Mouse (Mus musculus): Measurements from ENCODE around the gene Pfpl. TPM values are rescaled to one million over a fixed set of nuclear protein-coding genes. Genes with fewer than 3 reads are reported as not detected.

Pfpl gene
- polyA plus RNA-seq, 1 experiment from 2014 or later, result not detected

DNA sequence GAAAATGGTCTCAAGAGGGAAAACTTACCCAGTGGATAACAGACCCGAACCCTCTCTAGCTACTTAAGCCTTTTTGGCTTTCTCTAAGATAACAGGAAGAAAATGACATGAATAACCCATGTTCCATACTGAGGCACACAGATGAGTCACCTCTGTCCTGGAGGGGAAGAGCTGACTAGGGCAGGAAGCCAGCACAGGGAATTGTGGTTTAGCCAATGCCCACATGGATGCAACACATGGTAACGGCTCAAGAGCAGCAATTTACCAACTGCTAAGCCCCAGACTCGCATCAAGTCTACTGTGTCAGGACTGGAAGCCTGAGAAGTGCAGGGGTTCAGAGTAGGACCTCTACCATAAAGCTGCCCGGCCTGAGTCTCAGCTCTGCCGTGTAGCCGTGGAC lies 50.7 kb downstream of the Pfpl start:
- no peak for DNase-seq (ENCODE audit: low spot score)
- no peak overlapping the region for H3K4me3 ChIP-seq (ENCODE audit: low read depth, low read length)
- no peaks in the 10 kb centered on the region for H3K4me1 ChIP-seq (ENCODE audit: control insufficient read depth, insufficient read depth, low read length)
- H3K4me2 ChIP-seq (ENCODE audit: low read depth, low read length), result no peak overlapping the region
- no peaks in the 10 kb centered on the region for H3K27me3 ChIP-seq (ENCODE audit: control insufficient read depth, insufficient read depth, low read length)
- ATAC-seq (replicated peaks; ENCODE audit: insufficient number of reproducible peaks, low FRiP score, low TSS enrichment, low read depth), result no peak
- H3K36me3 ChIP-seq (replicated peaks; ENCODE audit: control insufficient read depth, insufficient read depth, low read depth, low read length), result no peaks in the 10 kb centered on the region
- no peak overlapping the region for H3K9ac ChIP-seq (replicated peaks; ENCODE audit: low read length)
- no peaks in the 10 kb centered on the region for H3K9me3 ChIP-seq (replicated peaks; ENCODE audit: control insufficient read depth, low read length)
- 91% methylated on average over 6 of the region's 6 CpGs for WGBS
- H3K27ac ChIP-seq (replicated peaks; ENCODE audit: low read depth, low read length), result no peak overlapping the region

Other genes with a start within 250 kb of the Pfpl start
- not detected in 2 replicates for gene Olfr1431, start 227.3 kb upstream of the Pfpl start, polyA plus RNA-seq (2014; fragmentation: Nextera tagmentation; extraction: Ambion mirVana)
- not detected in 2 replicates for gene Olfr1432, start 195.3 kb upstream of the Pfpl start, polyA plus RNA-seq (2014; fragmentation: Nextera tagmentation; extraction: Ambion mirVana)
- not detected in 2 replicates for gene Olfr262, start 186.2 kb upstream of the Pfpl start, polyA plus RNA-seq (2014; fragmentation: Nextera tagmentation; extraction: Ambion mirVana)
- gene Olfr235, start 166.9 kb upstream of the Pfpl start, polyA plus RNA-seq (2014; fragmentation: Nextera tagmentation; extraction: Ambion mirVana), result not detected in 2 replicates
- not detected in 2 replicates for gene Olfr1434, start 148.1 kb upstream of the Pfpl start, polyA plus RNA-seq (2014; fragmentation: Nextera tagmentation; extraction: Ambion mirVana)
- gene Olfr1436, start 128.8 kb upstream of the Pfpl start, polyA plus RNA-seq (2014; fragmentation: Nextera tagmentation; extraction: Ambion mirVana), result not detected in 2 replicates
- not detected in 2 replicates for gene Olfr1437, start 102.8 kb upstream of the Pfpl start, polyA plus RNA-seq (2014; fragmentation: Nextera tagmentation; extraction: Ambion mirVana)
- gene Olfr1438-ps1, start 92.0 kb upstream of the Pfpl start, polyA plus RNA-seq (2014; fragmentation: Nextera tagmentation; extraction: Ambion mirVana), result not detected in 2 replicates
- not detected in 2 replicates for gene Olfr1440, start 40.6 kb upstream of the Pfpl start, polyA plus RNA-seq (2014; fragmentation: Nextera tagmentation; extraction: Ambion mirVana)
- gene Olfr1441, start 10.5 kb upstream of the Pfpl start, polyA plus RNA-seq (2014; fragmentation: Nextera tagmentation; extraction: Ambion mirVana), result not detected in 2 replicates
- gene Mpeg1, start 32.9 kb downstream of the Pfpl start, polyA plus RNA-seq (2014; fragmentation: Nextera tagmentation; extraction: Ambion mirVana), result 0.39 and 0.60 TPM in 2 replicates
- gene Dtx4, start 73.5 kb downstream of the Pfpl start, polyA plus RNA-seq (2014; fragmentation: Nextera tagmentation; extraction: Ambion mirVana), result 14.0 and 14.4 TPM in 2 replicates
- 29.4 and 33.4 TPM in 2 replicates for gene Fam111a, start 117.8 kb downstream of the Pfpl start, polyA plus RNA-seq (2014; fragmentation: Nextera tagmentation; extraction: Ambion mirVana)
- gene Gm4952, start 172.1 kb downstream of the Pfpl start, polyA plus RNA-seq (2014; fragmentation: Nextera tagmentation; extraction: Ambion mirVana), result 0.13 and 0.18 TPM in 2 replicates
- not detected in 2 replicates for gene Glyat, start 205.4 kb downstream of the Pfpl start, polyA plus RNA-seq (2014; fragmentation: Nextera tagmentation; extraction: Ambion mirVana)
- gene Olfr1442, start 242.5 kb downstream of the Pfpl start, polyA plus RNA-seq (2014; fragmentation: Nextera tagmentation; extraction: Ambion mirVana), result not detected in 2 replicates

Data from embryonic facial prominence, embryonic 11.5 days (tissue).